Mouse (Mus musculus) forebrain, embryonic 14.5 days (tissue): ENCODE data around the gene Pex12. TPM values are rescaled to one million over a fixed set of nuclear protein-coding genes. Genes with fewer than 3 reads are reported as not detected.
"Not testable (repeated sequence)": the region's sequence is repeated elsewhere in the genome, so short reads cannot be mapped to it uniquely, and the experiment has no call there.

Experiments used
- ATAC-seq: fragments of 200-750 bp; cut with Nextera tagmentation; 2 replicates; pipeline ENCODE4 v1.8.0; 2017; ENCODE audit warnings: mild to moderate bottlenecking, moderate library complexity
- DNase-seq: peaks from one replicate; pipeline ENCODE4 v3.0.0-alpha.2; 2015; ENCODE audit warnings: low spot score
- H3K27ac ChIP-seq: fragments of 300-500 bp; sonication (generic); 2 replicates; pipeline ENCODE4 v1.5.1; 2014; ENCODE audit warnings: low read depth, mild to moderate bottlenecking, control low read depth, low read length, moderate library complexity
- H3K27me3 ChIP-seq: fragments of 300-500 bp; sonication (generic); replicated peaks from 2 replicates; pipeline ENCODE4 v1.6.1; 2014; ENCODE audit warnings: low read length, control low read depth, mixed read lengths; ENCODE audit not compliant: control insufficient read depth, insufficient read depth
- H3K36me3 ChIP-seq: fragments of 300-500 bp; sonication (generic); 2 replicates; pipeline ENCODE4 v1.6.1; 2014; ENCODE audit warnings: low read length, control low read depth; ENCODE audit not compliant: control insufficient read depth, insufficient read depth
- H3K4me1 ChIP-seq: fragments of 300-500 bp; sonication (generic); 2 replicates; pipeline ENCODE4 v1.6.1; 2014; ENCODE audit warnings: antibody characterized with exemption, low read length, control low read depth; ENCODE audit not compliant: control insufficient read depth, insufficient read depth
- H3K4me2 ChIP-seq: fragments of 300-500 bp; sonication (generic); 2 replicates; pipeline ENCODE4 v1.6.1; 2014; ENCODE audit warnings: mild to moderate bottlenecking, control low read depth, low read length
- H3K4me3 ChIP-seq: fragments of 300-500 bp; sonication (generic); 2 replicates; pipeline ENCODE4 v1.5.1; 2014; ENCODE audit warnings: low read depth, low read length, control low read depth
- H3K9ac ChIP-seq: fragments of 300-500 bp; sonication (generic); 2 replicates; pipeline ENCODE4 v1.6.1; 2014; ENCODE audit warnings: mild to moderate bottlenecking, low read length, control low read depth, moderate library complexity
- H3K9me3 ChIP-seq: fragments of 300-500 bp; sonication (generic); replicated peaks from 2 replicates; pipeline ENCODE4 v1.6.1; 2016; ENCODE audit warnings: low read length, control low read depth, mixed read lengths; ENCODE audit not compliant: control insufficient read depth
- WGBS: fragments of 180-500 bp; shearing (Covaris S2); extraction: QIAGEN DNeasy Blood & Tissue Kit; methylation state at CpG from one replicate; pipeline ENCODE4 v1.1.7; 2014; 5-methylcytosine and 5-hydroxymethylcytosine counted together
- polyA plus RNA-seq: library from polyadenylated mRNA; unstranded; fragments of >200 nt; fragmentation: Nextera tagmentation; extraction: Ambion mirVana; gene quantifications from 2 replicates; pipeline ENCODE4 v1.2.1, GENCODE M21; 2014

The Pex12 gene
- polyA plus RNA-seq, 1 experiment from 2014 or later: 23.3 TPM

DNA sequence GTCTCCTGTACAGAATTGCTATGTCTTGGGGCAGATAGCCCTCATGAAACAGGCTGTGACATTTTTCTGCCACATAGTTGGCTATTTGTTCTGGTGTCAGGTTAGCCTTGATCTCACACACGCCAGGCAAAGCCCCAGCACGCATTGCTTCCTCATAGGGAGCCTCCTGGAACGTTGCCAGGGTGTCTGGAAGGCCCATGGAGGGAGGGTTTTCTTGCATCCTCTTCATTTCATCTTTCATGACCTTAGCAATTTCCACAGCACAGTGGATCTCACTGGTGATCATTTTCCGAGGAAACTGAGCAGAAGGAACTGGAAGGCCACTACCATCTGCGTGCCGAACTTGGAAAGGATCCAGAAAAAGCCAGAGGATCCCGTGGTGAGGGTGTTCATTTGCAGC is 26.1 kb downstream of the Pex12 start:
- no peak overlapping the region for H3K9ac ChIP-seq
- no peak overlapping the region for H3K27ac ChIP-seq
- DNase-seq (no peak), ATAC-seq (no peak)
- WGBS: 71% methylated on average over 7 of the region's 7 CpGs
- H3K4me1 ChIP-seq: no peaks in the 10 kb centered on the region
- H3K36me3 ChIP-seq: no peaks in the 10 kb centered on the region
- no peak overlapping the region for H3K4me2 ChIP-seq
- no peaks in the 10 kb centered on the region for H3K27me3 ChIP-seq
- no peak overlapping the region for H3K4me3 ChIP-seq
- no peaks in the 10 kb centered on the region for H3K9me3 ChIP-seq

DNA sequence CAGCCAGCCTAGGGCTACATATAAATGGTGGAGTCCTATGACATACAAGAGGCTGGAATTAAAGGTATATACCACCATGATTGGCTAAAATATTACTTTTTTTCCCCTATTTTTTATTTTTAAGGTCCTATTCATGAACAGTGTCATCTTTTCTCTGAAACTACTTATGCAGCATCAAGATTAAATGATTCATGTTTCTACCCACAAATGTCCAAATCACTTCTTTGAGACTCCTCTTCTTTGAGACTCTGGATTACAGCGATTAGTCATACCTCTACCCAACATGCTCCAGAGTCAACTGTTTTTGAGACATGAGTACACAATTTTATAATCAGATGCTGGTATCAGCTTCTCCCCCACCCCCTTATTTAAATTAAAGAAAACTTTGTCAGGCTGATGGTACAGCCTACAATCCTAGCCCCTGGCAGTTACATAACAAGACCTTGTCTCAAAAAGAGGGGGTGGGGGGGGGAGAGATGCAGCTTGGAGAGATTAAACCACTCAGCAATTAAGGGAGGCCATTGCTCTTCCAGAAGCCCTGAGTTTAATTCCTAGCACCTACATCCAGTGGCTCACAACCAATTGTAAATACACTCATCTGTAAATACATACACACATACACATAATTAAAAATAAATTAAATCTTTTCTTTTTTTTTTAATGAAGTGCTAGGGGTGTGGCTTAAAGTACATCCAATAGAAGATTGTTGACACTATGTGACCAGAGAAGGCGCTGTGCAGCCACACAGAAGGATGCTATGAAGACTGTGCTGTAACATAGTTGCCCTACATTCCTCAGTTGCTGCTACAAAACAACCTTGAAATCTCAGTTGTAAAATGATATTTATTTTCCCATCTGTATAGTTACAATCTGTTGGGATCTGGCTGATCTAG is 30.2 kb downstream of the Pex12 start:
- WGBS: 26% methylated on average over 2 of the region's 2 CpGs
- H3K9ac ChIP-seq: no peak overlapping the region
- ATAC-seq (peak; percentile 3; the same call in 1 of the 2 replicates), DNase-seq (peak; percentile 38)
- peak overlapping the region; percentile 10; the same call in 1 of the 2 replicates for H3K27ac ChIP-seq
- H3K9me3 ChIP-seq: no peaks in the 10 kb centered on the region
- no peaks in the 10 kb centered on the region for H3K4me1 ChIP-seq
- no peaks in the 10 kb centered on the region for H3K36me3 ChIP-seq
- no peak overlapping the region for H3K4me3 ChIP-seq
- H3K4me2 ChIP-seq: peak overlapping the region; percentile 63
- H3K27me3 ChIP-seq: no peaks in the 10 kb centered on the region

DNA sequence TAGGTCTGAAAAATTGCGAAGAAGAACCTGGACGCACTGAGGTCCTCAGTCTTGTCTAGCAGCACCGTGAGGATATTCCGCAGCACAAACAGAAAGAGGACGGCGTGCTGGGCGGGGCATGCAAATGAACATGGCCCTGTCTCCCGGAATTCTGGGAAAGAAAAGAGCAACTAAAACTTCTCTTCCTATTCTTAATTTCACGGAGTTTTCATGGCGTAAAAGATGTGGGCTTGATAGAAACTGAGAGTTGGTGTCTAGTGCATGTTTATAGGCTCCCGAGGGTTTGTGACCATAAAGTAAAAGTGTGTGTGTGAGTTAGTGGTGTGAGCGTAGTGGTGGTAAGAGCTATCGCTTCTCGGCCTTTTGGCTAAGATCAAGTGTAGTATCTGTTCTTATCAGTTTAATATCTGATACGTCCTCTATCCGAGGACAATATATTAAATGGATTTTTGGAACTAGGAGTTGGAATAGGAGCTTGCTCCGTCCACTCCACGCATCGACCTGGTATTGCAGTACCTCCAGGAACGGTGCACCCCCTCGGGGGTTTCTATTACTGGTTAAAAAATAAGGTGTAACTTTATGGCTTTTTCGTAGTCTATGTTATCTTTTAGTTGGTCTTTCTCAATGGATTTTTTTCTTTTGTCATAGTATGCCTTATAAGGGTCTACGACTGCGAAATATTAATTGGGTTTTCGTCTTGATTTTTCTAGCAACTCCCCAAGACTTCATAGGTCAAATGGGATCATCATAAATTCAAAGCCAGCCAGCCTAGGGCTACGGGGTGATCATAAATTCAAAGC is 31.0 kb downstream of the Pex12 start:
- Histone ChIP-seq H3K4me1 (no peaks in the 10 kb centered on the region), H3K4me2 (peak overlapping the region; percentile 63), H3K27me3 (no peaks in the 10 kb centered on the region), H3K4me3 (peak overlapping the region; percentile 45), H3K27ac (peak overlapping the region; percentile 44; the same call in 1 of the 2 replicates), H3K36me3 (no peaks in the 10 kb centered on the region), H3K9me3 (no peaks in the 10 kb centered on the region), H3K9ac (peak overlapping the region; percentile 73)
- ATAC-seq (peak; percentile 90), DNase-seq (peak; percentile 91)
- under 1% methylated on average over 26 of the region's 26 CpGs for WGBS

DNA sequence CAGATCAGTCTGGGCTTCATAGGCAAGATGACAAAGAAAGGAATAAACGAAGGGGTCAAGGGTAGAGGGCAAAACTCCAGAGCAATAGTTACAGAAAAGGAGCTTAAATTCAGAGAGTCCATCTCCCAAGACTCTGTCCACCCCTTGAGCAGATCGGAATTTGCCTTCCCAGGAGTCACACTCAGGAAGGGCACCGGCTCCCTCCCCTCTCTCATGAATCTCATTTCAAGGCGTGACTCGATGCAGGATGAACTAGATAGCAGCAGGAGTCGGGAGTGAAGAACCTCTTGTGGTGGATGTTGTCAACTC is 31.6 kb downstream of the Pex12 start:
- Histone ChIP-seq H3K27ac (0 out of 2 replicates have a peak overlapping the region, but pooled peaks have one; percentile 44), H3K9me3 (no peaks in the 10 kb centered on the region), H3K4me1 (no peaks in the 10 kb centered on the region), H3K9ac (peak overlapping the region; percentile 73), H3K27me3 (no peaks in the 10 kb centered on the region), H3K4me2 (peak overlapping the region; percentile 63), H3K36me3 (no peaks in the 10 kb centered on the region), H3K4me3 (peak overlapping the region; percentile 45)
- WGBS: under 1% methylated on average over 6 of the region's 6 CpGs
- ATAC-seq (peak; percentile 57; the same call in 1 of the 2 replicates), DNase-seq (no peak)

DNA sequence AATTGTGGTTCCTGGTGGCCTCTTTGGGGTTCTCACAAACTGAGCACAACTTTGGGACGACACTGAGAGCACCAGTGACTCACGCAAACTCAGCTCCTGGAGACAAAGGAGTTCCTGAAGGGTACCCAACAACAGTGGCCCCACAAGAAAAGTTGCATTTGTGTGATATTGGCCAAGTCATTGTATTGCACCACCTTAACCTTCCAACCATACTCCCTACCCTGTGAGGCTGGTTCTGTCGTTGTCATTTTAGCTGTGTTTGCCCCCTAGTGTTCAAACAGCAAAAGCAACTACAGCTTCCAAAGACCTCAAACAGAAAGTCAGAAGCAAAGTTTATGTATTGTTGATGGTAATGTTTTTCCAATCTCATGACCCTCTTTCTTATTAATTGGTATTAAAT is 39.2 kb downstream of the Pex12 start:
- ATAC-seq (no peak), DNase-seq (peak; percentile 33)
- Histone ChIP-seq H3K4me3 (no peak overlapping the region), H3K27ac (no peak overlapping the region), H3K9me3 (no peaks in the 10 kb centered on the region), H3K4me1 (no peaks in the 10 kb centered on the region), H3K9ac (no peak overlapping the region), H3K36me3 (no peaks in the 10 kb centered on the region), H3K27me3 (no peaks in the 10 kb centered on the region), H3K4me2 (no peak overlapping the region)
- 63% methylated on average over 3 of the region's 3 CpGs for WGBS

DNA sequence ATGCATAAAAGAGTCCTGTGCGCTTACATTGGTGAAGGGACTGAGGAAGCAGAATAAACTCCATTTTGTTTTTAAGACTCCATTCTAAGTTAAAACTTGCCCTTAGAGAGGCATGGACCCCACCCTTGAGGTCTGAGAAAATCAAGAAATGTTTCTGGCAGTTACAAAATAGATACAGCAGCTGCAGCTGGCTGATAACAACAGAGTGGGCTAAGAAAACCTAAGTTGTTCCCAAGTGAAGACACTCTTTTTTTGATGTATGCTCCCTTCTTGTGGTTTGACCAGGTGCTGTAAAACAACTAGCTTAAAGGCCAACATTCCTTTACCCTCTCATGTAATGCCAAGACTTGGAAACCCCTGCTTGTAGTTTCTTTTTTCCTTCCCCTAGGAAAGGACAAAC is 39.7 kb downstream of the Pex12 start:
- H3K27me3 ChIP-seq: no peaks in the 10 kb centered on the region
- H3K9me3 ChIP-seq: no peaks in the 10 kb centered on the region
- ATAC-seq (no peak), DNase-seq (no peak)
- no peaks in the 10 kb centered on the region for H3K36me3 ChIP-seq
- no peak overlapping the region for H3K4me2 ChIP-seq
- 94% methylated on average over 1 of the region's 1 CpGs for WGBS
- H3K4me1 ChIP-seq: no peaks in the 10 kb centered on the region
- H3K4me3 ChIP-seq: no peak overlapping the region
- no peak overlapping the region for H3K27ac ChIP-seq
- no peak overlapping the region for H3K9ac ChIP-seq

DNA sequence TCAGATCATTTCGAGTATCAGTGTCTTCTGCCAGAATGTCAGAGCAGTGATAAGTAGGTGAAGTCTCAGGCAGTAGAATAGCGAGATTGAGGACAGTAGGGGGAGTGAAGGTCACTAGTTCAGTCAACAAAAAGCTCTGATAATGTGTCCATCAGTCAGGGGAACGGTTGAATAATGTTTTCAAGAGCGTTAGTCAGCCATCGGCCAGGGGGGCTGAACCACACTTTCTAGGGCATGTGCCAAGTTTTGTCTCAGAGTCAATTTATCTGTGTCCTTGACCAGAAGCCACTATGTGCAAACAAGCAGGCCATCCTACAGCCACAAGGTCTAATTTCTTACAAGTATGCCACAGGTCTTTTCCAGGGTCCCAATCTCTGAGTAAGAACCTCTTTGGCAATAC is 45.2 kb downstream of the Pex12 start:
- not testable (repeated sequence) for H3K27ac ChIP-seq, H3K4me1 ChIP-seq, H3K9ac ChIP-seq, H3K4me2 ChIP-seq, H3K27me3 ChIP-seq, H3K9me3 ChIP-seq, DNase-seq, H3K4me3 ChIP-seq, H3K36me3 ChIP-seq, ATAC-seq
- 68% methylated on average over 5 of the region's 5 CpGs for WGBS
